Mouse (Mus musculus): ENCODE results near the gene Phlpp1. TPM values are rescaled to one million over a fixed set of nuclear protein-coding genes. Genes with fewer than 3 reads are reported as not detected.

Gene Phlpp1
- total and polyA plus RNA-seq, 3 experiments: 5.0 to 9.4 TPM; not detected in 1

GRCm38 (mm10) chr1:106318341-106318740 is 146.8 kb downstream of the Phlpp1 start:
- Histone ChIP-seq H3K79me2 (ENCODE audit: control insufficient read depth, insufficient read depth, low read length, poor library complexity) (no peaks in the 10 kb centered on the region), H3K4me3 (ENCODE audit: control insufficient read depth in 1 of 2, insufficient read depth in 1 of 2, low read depth in 2 of 2, low read length in 2 of 2) (no peak overlapping the region), H3K36me3 (ENCODE audit: control insufficient read depth in 1 of 2, insufficient read depth in 2 of 2, low read length in 2 of 2) (peaks cover 0 to 16% of the 10 kb centered on the region in 2 experiments; a peak in 2 of 4 replicates), H3K9me3 (replicated peaks; ENCODE audit: insufficient read depth, low read length) (no peaks in the 10 kb centered on the region), H3K27ac (ENCODE audit: control insufficient read depth, low read depth, low read length) (no peak overlapping the region), H3K4me1 (ENCODE audit: control insufficient read depth in 1 of 2, insufficient read depth in 2 of 2, low read length in 2 of 2) (peaks cover 10 to 13% of the 10 kb centered on the region in 2 experiments), H3K9ac (ENCODE audit: control insufficient read depth, low read depth, low read length, poor library complexity, severe bottlenecking) (no peak overlapping the region), H3K27me3 (ENCODE audit: control insufficient read depth in 1 of 2, insufficient read depth in 2 of 2, low read length in 2 of 2) (peaks cover 0 to 2% of the 10 kb centered on the region in 2 experiments; a peak in 2 of 4 replicates)
- DNase-seq (ENCODE audit: low read depth, low spot score): no peak
- TF ChIP-seq CHD1 (IDR thresholded peaks at IDR 0.05; ENCODE audit: low read depth, low read length) (no peak), RCOR1 (IDR thresholded peaks at IDR 0.05; ENCODE audit: low read depth, low read length) (0 out of 2 replicates have a peak, but pooled peaks have one; percentile 8)

GRCm38 (mm10) chr1:106320583-106320982 is 149.0 kb downstream of the Phlpp1 start:
- H3K4me1 ChIP-seq (ENCODE audit: control insufficient read depth in 1 of 2, insufficient read depth in 2 of 2, low read length in 2 of 2): peaks cover 10 to 13% of the 10 kb centered on the region in 2 experiments
- H3K4me3 ChIP-seq (ENCODE audit: control insufficient read depth in 1 of 2, insufficient read depth in 1 of 2, low read depth in 2 of 2, low read length in 2 of 2): no peak overlapping the region
- TF ChIP-seq RAD21 (IDR thresholded peaks at IDR 0.05; ENCODE audit: low read depth, low read length) (no peak), CHD2 (IDR thresholded peaks at IDR 0.05; ENCODE audit: low read length) (no peak), TAL1 (IDR thresholded peaks at IDR 0.05; ENCODE audit: low read length) (no peak), MYB (IDR thresholded peaks at IDR 0.05; ENCODE audit: low read depth, low read length) (no peak), POLR2AphosphoS2 (IDR thresholded peaks at IDR 0.05; ENCODE audit: low read length) (no peak), JUND (IDR thresholded peaks at IDR 0.05; ENCODE audit: low read depth, low read length) (no peak), GATA1 (IDR thresholded peaks at IDR 0.05; ENCODE audit: low read depth, low read length) (no peak), KAT2A (conservative IDR thresholded peaks at IDR 0.05; ENCODE audit: low read depth, low read length) (no peak), ELF1 (IDR thresholded peaks at IDR 0.05; ENCODE audit: low read depth, low read length) (no peak), HCFC1 (IDR thresholded peaks at IDR 0.05; ENCODE audit: low read depth, low read length) (no peak), NRF1 (IDR thresholded peaks at IDR 0.05; ENCODE audit: insufficient read depth, low read depth, low read length, poor library complexity, severe bottlenecking) (no peak), TCF12 (IDR thresholded peaks at IDR 0.05; ENCODE audit: low read depth, low read length) (no peak), MAFK (IDR thresholded peaks at IDR 0.05; ENCODE audit: borderline replicate concordance, low read depth, low read length) (no peak), CHD1 (IDR thresholded peaks at IDR 0.05; ENCODE audit: low read depth, low read length) (no peak), GABPA (IDR thresholded peaks at IDR 0.05; ENCODE audit: low read depth, low read length) (no peak), ZKSCAN1 (IDR thresholded peaks at IDR 0.05; ENCODE audit: low read depth, low read length) (no peak), RCOR1 (IDR thresholded peaks at IDR 0.05; ENCODE audit: low read depth, low read length) (no peak)
- H3K36me3 ChIP-seq (ENCODE audit: control insufficient read depth in 1 of 2, insufficient read depth in 2 of 2, low read length in 2 of 2): peaks cover 0 to 16% of the 10 kb centered on the region in 2 experiments; a peak in 2 of 4 replicates
- DNase-seq (ENCODE audit: low read depth, low spot score): peak; percentile 43
- no peaks in the 10 kb centered on the region for H3K9me3 ChIP-seq (replicated peaks; ENCODE audit: insufficient read depth, low read length)
- H3K9ac ChIP-seq (ENCODE audit: control insufficient read depth, low read depth, low read length, poor library complexity, severe bottlenecking): no peak overlapping the region
- no peaks in the 10 kb centered on the region; a peak in 1 of 4 replicates for H3K27me3 ChIP-seq (ENCODE audit: control insufficient read depth in 1 of 2, insufficient read depth in 2 of 2, low read length in 2 of 2)
- no peaks in the 10 kb centered on the region for H3K79me2 ChIP-seq (ENCODE audit: control insufficient read depth, insufficient read depth, low read length, poor library complexity)
- H3K27ac ChIP-seq (ENCODE audit: control insufficient read depth, low read depth, low read length): no peak overlapping the region

Data from MEL (cell line).